Mouse (Mus musculus): ENCODE results near the gene 1520401A03Rik. TPM values are rescaled to one million over a fixed set of nuclear protein-coding genes. Genes with fewer than 3 reads are reported as not detected.

The 1520401A03Rik gene
- polyA plus RNA-seq, 1 experiment from 2014 or later = not detected

- in situ Hi-C loops (cut with MboI; ENCODE audit: low pct_unique_long_range_greater_than_20kb) = no loop called here
- POLR2A ChIA-PET = no interaction called here
- CTCF ChIA-PET = no interaction called here
These were observed 7.9 kb upstream of the 1520401A03Rik start for GRCm38 (mm10) chr17:23730441-23730840.

GRCm38 (mm10) chr17:23726758-23727142 is 4.2 kb upstream of the 1520401A03Rik start:
- ChIA-PET CTCF (no interaction called here), POLR2A (interaction anchor here (1.1 kb wide), 1 partner anchor 13 kb away, joined by 4 read pairs; no protein-coding TSS in a partner anchor)
- DNase-seq (ENCODE audit: low read depth, low spot score) (no peak), ATAC-seq (peak; percentile 52)
- peaks cover 3% of the 10 kb centered on the region for H3K27me3 ChIP-seq
- in situ Hi-C loops (cut with MboI; ENCODE audit: low pct_unique_long_range_greater_than_20kb) = no loop called here
- TF ChIP-seq CTCF (IDR thresholded peaks at IDR 0.05) = no peak

More at GRCm38 (mm10) chr17:23730441-23730840, 7.9 kb upstream of the 1520401A03Rik start:
- ATAC-seq (no peak), DNase-seq (ENCODE audit: low read depth, low spot score) (no peak)
- no peaks in the 10 kb centered on the region for H3K27me3 ChIP-seq
- no peak for TF ChIP-seq CTCF (IDR thresholded peaks at IDR 0.05)

- no peak for TF ChIP-seq CTCF (IDR thresholded peaks at IDR 0.05)
- ATAC-seq (peak; percentile 82), DNase-seq (ENCODE audit: low read depth, low spot score) (no peak)
- H3K27me3 ChIP-seq = peaks cover 3% of the 10 kb centered on the region
- ChIA-PET POLR2A (interaction anchor here (1.1 kb wide), 1 partner anchor 14 kb away, joined by 4 read pairs; no protein-coding TSS in a partner anchor), CTCF (interaction anchor here (1.2 to 1.3 kb wide), 2 partner anchors 17 to 20 kb away, joined by 3 to 6 read pairs; no protein-coding TSS in a partner anchor)
- in situ Hi-C loops (cut with MboI; ENCODE audit: low pct_unique_long_range_greater_than_20kb) = no loop called here
These were observed 3.6 kb upstream of the 1520401A03Rik start, which contains the start of gene Pkmyt1 for GRCm38 (mm10) chr17:23725999-23726757. TSS of gene Pkmyt1 (plus strand) at chr17:23726336.

- ChIA-PET POLR2A (no interaction called here), CTCF (interaction anchor here (1.2 to 1.7 kb wide), 3 partner anchors 13 to 19 kb away, joined by 3 to 6 read pairs (median 3); no protein-coding TSS in a partner anchor)
- ATAC-seq (no peak), DNase-seq (ENCODE audit: low read depth, low spot score) (no peak)
- no peak for TF ChIP-seq CTCF (IDR thresholded peaks at IDR 0.05)
- in situ Hi-C loops (cut with MboI; ENCODE audit: low pct_unique_long_range_greater_than_20kb) = no loop called here
- peaks cover 3% of the 10 kb centered on the region for H3K27me3 ChIP-seq
These were observed 2.9 kb upstream of the 1520401A03Rik start for GRCm38 (mm10) chr17:23725477-23725876.

- CTCF ChIA-PET = interaction anchor here (0.9 to 4.2 kb wide), 2 partner anchors 8 to 16 kb away, joined by 3 to 21 read pairs; no protein-coding TSS in a partner anchor
- DNase-seq (ENCODE audit: low read depth, low spot score) (no peak), ATAC-seq (no peak)
- no peak for TF ChIP-seq CTCF (IDR thresholded peaks at IDR 0.05)
- H3K27me3 ChIP-seq = peaks cover 9% of the 10 kb centered on the region
- POLR2A ChIA-PET = no interaction called here
- in situ Hi-C loops (cut with MboI; ENCODE audit: low pct_unique_long_range_greater_than_20kb) = no loop called here
These were observed 697 bp downstream of the 1520401A03Rik start for GRCm38 (mm10) chr17:23721886-23722285.

- in situ Hi-C loops (cut with MboI; ENCODE audit: low pct_unique_long_range_greater_than_20kb) = no loop called here
- no peak for TF ChIP-seq CTCF (IDR thresholded peaks at IDR 0.05)
- DNase-seq (ENCODE audit: low read depth, low spot score) (no peak), ATAC-seq (no peak)
- POLR2A ChIA-PET = no interaction called here
- peaks cover 9% of the 10 kb centered on the region for H3K27me3 ChIP-seq
- CTCF ChIA-PET = no interaction called here
These were observed 3.1 kb downstream of the 1520401A03Rik start for GRCm38 (mm10) chr17:23719455-23719854.

GRCm38 (mm10) chr17:23717003-23717402 is 5.6 kb downstream of the 1520401A03Rik start:
- POLR2A ChIA-PET = interaction anchor here (1.3 kb wide), 1 partner anchor 11 kb away, joined by 3 read pairs; no protein-coding TSS in a partner anchor
- CTCF ChIA-PET = interaction anchor here (3.8 kb wide), 1 partner anchor 11 kb away, joined by 11 read pairs; no protein-coding TSS in a partner anchor
- H3K27me3 ChIP-seq = peaks cover 12% of the 10 kb centered on the region
- no peak for TF ChIP-seq CTCF (IDR thresholded peaks at IDR 0.05)
- ATAC-seq = no peak
- DNase-seq (ENCODE audit: low read depth, low spot score) = no peak
- in situ Hi-C loops (cut with MboI; ENCODE audit: low pct_unique_long_range_greater_than_20kb) = no loop called here

- in situ Hi-C loops (cut with MboI; ENCODE audit: low pct_unique_long_range_greater_than_20kb) = no loop called here
- ChIA-PET POLR2A (interaction anchor here (1.1 kb wide), 1 partner anchor 10 kb away, joined by 3 read pairs; no protein-coding TSS in a partner anchor), CTCF (interaction anchor here (0.7 to 2.2 kb wide), 23 partner anchors 10 to 142 kb away, joined by 3 to 21 read pairs (median 4); partner anchors contain the start of genes 1520401A03Rik, Bicdl2, Cldn9 and Pkmyt1)
- DNase-seq (ENCODE audit: low read depth, low spot score) (no peak), ATAC-seq (peak; percentile 76)
- TF ChIP-seq CTCF (IDR thresholded peaks at IDR 0.05) = peak; percentile 96
- no peaks in the 10 kb centered on the region for H3K27me3 ChIP-seq
These were observed 16.4 kb downstream of the 1520401A03Rik start for GRCm38 (mm10) chr17:23706212-23706611.

GRCm38 (mm10) chr17:23705525-23706104 is 17.0 kb downstream of the 1520401A03Rik start:
- in situ Hi-C loops (cut with MboI; ENCODE audit: low pct_unique_long_range_greater_than_20kb) = no loop called here
- CTCF ChIA-PET = interaction anchor here (0.7 to 2.2 kb wide), 21 partner anchors 9 to 141 kb away, joined by 3 to 21 read pairs (median 5); partner anchors contain the start of genes 1520401A03Rik, Bicdl2, Cldn9 and Pkmyt1
- DNase-seq (ENCODE audit: low read depth, low spot score) (no peak), ATAC-seq (no peak)
- POLR2A ChIA-PET = interaction anchor here (1.1 kb wide), 1 partner anchor 11 kb away, joined by 3 read pairs; no protein-coding TSS in a partner anchor
- no peaks in the 10 kb centered on the region for H3K27me3 ChIP-seq
- no peak for TF ChIP-seq CTCF (IDR thresholded peaks at IDR 0.05)

GRCm38 (mm10) chr17:23704741-23705140 is 17.8 kb downstream of the 1520401A03Rik start:
- POLR2A ChIA-PET = no interaction called here
- no peak for DNase-seq (ENCODE audit: low read depth, low spot score)
- ATAC-seq = no peak
- in situ Hi-C loops (cut with MboI; ENCODE audit: low pct_unique_long_range_greater_than_20kb) = loop anchor here (5.0 kb wide), 2 partner anchors 42 to 137 kb away; partner anchors contain the start of gene Bicdl2
- TF ChIP-seq CTCF (IDR thresholded peaks at IDR 0.05) = no peak
- CTCF ChIA-PET = no interaction called here
- no peaks in the 10 kb centered on the region for H3K27me3 ChIP-seq
